Mouse (Mus musculus) layer of hippocampus, postnatal 25 days (tissue): ENCODE results near the gene Alg2. TPM values are rescaled to one million over a fixed set of nuclear protein-coding genes. Genes with fewer than 3 reads are reported as not detected.
A peak's percentile ranks its signal among the peaks of the same experiment; 100 is the strongest.

Experiments
- DNase-seq, 2 experiments: peaks; one replicate each; pipeline ENCODE4 v3.0.0; 2022; ENCODE audit warnings: mixed read lengths in 2 of 2, low spot score in 1 of 2; ENCODE audit errors: extremely low spot score in 1 of 2
- total RNA-seq, 2 experiments: library from RNA; stranded (reverse); gene quantifications; 2 replicates each; pipeline ENCODE4 v1.2.3; 2021

Gene Alg2
- total RNA-seq, 2 experiments from 2014 or later: 142 to 143 TPM

DNA sequence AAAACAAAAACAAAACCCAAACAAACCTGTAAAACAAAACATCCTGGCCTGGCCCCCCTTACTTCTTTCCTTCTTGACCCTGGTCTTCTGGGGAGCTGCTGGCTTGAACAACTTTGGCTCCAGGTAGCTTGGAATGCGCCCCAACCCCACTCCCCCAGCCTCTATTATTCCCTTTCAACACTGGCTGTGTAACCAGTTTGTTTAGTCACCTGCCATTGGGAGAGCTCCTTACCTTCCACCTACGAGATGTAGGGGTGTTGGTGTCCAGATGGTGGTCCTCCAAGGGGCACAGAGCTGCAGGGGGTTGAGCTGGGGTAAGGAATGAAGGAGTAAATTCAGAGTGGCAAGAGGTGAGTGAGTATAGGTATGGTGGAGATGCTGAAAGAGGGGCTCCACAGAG is 6.9 kb downstream of the Alg2 start:
- DNase-seq: no peak

- DNase-seq: no peak
Measured at GRCm38 (mm10) chr4:47449586-47450522, 24.3 kb downstream of the Alg2 start.

DNA sequence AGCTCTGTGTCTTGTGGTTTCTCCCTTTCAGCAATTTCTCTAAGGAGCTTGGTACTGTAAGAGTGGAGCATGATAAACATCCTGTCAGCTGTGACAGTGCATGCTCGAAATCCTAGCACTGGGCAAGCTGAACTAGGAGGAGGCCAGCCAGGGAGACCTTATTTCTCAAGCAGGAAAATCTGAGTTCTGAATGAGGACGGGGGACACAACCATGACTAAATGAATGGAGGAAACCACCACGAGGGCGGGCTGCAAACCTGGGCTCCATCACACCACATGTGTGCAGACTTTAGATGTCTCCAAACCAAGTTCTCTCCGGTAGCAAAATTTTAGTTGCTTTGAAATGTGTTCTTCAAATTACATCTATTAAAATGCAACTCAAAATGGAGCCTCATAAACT is 25.0 kb downstream of the Alg2 start:
- no peak for DNase-seq

DNA sequence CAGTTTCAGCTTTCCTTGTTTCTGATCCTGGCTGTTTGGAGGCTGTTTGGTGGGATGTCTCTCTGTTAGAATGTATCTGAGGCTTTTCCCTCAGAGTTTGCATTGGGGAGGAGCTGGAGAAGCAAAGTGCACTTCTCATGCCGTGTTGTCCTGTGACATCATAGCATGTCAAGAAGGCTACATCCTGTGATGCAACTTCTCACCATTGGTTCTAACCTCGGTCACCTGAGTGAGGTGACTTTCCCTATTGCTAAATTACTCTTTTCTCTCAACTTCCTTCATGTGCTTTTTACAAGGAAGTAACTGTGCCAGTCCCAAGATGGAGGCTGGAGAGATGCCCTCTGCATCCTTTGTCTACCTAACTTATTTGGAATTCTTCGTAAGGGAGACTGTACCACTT is 25.6 kb downstream of the Alg2 start:
- no peak for DNase-seq

- DNase-seq: no peak
Measured at GRCm38 (mm10) chr4:47440951-47441350, 33.2 kb downstream of the Alg2 start.

- DNase-seq: no peak
Measured at GRCm38 (mm10) chr4:47438956-47439355, 35.2 kb downstream of the Alg2 start.

GRCm38 (mm10) chr4:47437365-47438340 is 36.5 kb downstream of the Alg2 start:
- peak; percentile 82 to 93 for DNase-seq

DNA sequence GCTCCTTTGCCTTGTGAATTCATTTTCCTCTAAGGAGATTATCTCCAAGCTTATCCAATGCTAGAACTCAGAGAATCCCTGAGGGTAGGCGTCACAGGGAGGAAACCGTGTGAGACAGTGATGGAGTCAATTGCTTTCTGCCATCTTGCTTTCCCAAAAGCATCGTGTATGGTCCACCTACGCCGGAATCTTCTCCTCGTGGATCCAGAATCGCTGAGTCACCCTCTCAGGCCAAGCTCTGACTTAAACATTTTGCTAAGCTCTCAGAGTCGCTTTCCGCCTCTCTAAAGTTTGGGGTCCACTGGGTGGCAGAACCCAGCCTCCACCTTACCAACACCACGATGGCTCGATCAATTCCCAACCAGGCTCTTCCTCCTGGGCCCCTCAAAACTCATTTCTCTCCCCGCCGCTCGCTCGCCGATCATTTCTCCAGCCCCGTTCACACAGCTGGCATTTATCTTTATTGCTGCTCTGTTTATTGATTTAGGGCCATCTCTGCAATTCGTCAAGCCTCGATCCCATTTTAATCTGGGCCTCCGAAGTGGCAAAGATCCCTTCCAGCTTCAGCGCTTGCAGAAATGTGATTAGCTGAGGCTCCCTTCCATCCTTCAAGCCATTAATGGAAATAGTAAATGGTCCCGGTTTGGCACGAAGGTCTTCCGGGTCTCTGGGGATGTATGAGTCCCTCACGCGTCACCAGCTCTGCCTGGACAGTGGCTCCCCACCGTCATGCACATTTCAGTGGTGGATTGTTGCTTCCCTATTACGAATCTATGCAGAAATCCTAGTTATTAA is 38.4 kb downstream of the Alg2 start:
- no peak for DNase-seq

- no peak for DNase-seq
Measured at GRCm38 (mm10) chr4:47435131-47435530, 39.0 kb downstream of the Alg2 start.

- no peak for DNase-seq
Measured at GRCm38 (mm10) chr4:47432766-47433165, 41.4 kb downstream of the Alg2 start.

- DNase-seq: no peak
Measured at GRCm38 (mm10) chr4:47431081-47431480, 43.1 kb downstream of the Alg2 start.

GRCm38 (mm10) chr4:47430557-47430956 is 43.6 kb downstream of the Alg2 start:
- DNase-seq: no peak

DNA sequence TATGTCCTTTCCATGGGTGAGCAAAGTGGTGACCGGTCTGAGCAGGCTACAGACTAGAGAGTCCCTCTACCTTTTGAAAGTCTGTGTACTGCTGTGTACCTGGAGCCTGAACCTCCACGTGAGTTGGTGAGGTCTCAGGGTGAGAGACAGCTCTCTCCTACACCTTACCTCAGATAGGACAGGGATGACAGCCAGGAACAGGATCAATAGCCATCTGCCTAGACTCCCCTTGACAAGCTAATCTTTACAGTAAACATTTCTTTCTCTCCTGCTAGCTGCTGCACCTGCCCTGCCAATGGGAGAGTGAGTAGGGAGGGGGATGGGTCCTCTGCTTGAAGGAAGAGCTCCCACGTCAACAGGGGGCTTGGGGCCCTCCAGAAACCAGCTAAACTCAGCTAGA is 46.5 kb downstream of the Alg2 start:
- no peak for DNase-seq

- no peak for DNase-seq
Measured at GRCm38 (mm10) chr4:47425247-47425830, 48.8 kb downstream of the Alg2 start.

GRCm38 (mm10) chr4:47424376-47424775 is 49.8 kb downstream of the Alg2 start:
- no peak for DNase-seq

DNA sequence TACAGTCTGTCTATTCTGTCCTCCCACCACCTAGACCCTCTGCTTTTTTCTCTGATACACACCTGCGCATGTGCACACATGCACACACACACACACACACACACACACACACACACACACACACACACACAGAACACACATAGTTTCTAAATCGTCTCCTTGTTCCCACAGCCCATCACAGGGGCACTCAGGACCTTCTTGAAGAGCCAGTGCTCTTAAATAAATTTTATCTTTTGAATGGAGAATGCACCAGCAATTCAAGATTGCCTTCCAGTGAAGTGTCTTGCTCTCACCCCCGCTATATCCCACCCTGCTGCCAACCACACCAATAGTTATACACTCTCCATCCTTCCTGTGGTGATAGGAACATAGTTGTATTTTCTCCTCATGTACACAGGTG is 51.2 kb downstream of the Alg2 start:
- DNase-seq: no peak

DNA sequence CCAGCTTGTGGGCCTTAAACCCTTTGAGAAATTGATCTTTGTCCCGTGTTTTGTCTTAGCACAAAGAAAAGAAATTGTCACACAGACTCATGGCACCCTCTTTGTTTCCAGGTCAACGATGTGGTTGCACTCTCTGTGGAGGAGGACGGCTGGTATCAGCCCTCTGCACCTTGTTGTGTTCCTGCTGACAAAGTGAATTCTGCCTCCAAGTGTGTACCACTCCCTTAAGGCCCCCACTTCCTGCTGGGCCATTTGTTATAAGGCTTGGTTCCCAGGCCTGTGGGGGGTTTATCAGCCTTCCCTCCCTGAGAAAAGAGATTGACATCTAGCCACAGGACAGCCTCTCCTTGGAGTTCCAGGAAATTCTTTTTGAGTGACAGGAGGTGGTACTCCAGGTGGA is 51.9 kb downstream of the Alg2 start:
- DNase-seq: no peak

DNA sequence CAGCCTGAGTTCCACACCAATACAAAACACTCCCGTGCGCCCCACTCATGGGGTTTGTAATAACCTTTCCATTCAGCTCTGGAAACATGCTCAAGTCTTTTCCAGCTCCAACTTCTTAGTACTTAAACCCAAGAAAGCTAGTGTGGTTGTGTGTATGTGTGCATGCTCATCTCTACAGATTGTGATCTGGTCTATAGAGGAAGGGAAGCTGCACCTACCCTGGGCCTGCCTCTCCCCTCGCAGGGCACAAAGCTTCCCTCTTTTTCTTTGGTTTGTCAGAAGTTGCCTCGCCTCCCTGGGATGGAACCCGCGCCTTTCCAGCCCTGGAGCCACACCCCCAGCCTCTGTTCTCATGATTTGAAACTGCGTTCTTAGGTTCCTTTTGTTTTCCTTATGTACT is 53.9 kb downstream of the Alg2 start:
- DNase-seq: no peak

DNA sequence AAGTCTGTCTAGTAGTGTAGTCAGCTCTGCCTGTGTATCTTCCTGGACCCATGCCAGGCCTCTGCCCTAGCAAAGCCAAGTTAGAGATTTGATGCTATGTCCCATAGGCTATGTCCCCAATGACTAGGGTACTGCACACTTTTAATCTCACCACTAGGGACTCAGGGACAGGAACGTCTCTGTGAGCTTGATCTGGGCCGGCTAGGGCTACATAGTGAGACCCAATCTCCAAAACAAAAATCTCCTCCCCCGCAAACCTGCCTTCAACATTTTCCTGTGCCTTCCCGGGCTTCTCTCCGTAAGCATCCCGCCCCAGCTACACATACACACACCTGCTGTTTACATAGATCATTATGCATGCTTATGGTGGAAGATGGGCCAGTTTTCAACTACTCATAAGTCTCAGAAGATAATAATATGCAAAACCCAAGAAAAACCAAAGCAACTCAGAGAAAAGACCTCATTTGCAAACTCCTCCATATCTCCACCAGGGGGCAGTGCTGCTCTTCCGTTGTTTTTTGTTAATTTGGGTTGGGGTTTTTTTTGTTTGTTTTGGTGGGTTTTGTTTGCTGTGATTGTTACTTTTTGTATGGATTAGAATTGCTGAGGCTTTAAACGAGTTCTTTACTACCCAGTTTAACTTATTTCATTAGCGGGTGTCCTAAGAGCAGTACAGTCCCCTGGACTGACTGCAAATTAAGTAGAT is 54.7 kb downstream of the Alg2 start:
- no peak for DNase-seq
